Mouse (Mus musculus) thymus, postnatal 14 days (tissue): ENCODE measurements around the gene Cpne2.

Source experiments
- DNase-seq: peaks from one replicate; pipeline ENCODE4 v3.0.0; 2021

Cpne2 gene

DNA sequence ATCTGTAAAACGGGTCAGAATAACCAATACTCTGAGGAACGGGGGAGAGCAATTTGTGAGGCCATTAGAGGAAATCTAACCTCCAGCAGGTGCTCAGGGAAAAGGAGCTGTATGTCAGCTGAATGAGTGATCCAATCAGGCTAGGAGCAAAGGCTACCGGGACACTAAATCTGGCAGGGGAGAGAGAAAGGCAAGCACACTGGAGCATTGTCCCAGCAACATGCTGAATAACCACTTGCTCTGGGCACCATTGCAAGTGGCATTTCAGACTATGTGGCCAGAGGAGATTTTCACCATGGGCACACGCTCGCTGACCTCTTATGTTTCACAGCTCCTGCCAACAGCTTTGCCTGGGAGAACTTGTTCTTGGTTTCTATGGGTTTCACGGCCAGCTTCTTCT is 49.8 kb downstream of the Cpne2 start:
- DNase-seq, result no peak

DNA sequence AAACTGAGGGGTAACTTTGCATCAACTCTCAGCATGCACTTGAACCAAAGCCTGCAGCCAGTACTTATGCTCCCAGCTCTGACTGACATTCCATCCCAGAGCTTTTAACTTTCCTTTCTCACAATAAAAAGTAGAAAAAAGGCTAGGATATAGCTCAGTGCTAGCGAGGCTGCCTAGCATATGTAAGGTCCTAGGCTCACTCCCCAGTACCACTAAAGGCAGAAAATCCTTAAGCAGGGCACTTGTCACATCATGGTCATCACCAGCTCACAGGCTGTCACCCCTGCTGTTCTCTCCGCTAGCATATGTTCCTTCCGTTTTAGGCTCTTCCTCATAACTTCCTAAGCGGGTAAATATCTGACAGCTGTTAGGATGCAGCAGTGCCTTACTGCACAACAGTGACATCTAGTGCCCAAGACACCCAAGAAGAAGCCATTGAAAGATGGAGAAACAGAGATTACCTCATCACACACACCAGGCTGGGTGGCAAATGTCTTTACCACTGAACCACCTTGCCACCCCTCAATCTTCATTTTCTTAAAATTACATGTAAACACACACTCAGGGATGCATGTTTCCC is 51.5 kb downstream of the Cpne2 start:
- DNase-seq, result peak; percentile 24

DNA sequence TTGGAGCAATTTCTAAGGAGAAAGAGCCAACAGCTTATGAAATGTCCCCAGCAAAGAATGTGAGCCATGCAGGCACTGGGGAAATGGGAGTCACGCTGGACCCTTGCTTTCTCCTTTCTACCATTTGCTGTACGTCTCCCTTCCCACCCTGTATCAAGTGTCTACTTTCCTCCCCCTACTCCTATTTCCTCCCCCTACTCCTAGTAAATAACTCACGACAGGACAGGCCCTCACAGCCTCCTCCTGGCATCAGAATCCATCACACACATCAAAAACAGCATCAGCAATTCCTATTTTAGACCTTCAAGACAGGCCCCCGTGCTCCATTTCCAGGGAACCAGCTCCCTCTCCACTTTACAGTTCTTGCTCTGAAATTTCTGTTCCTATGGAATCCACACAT is 58.9 kb downstream of the Cpne2 start:
- DNase-seq, result no peak

DNA sequence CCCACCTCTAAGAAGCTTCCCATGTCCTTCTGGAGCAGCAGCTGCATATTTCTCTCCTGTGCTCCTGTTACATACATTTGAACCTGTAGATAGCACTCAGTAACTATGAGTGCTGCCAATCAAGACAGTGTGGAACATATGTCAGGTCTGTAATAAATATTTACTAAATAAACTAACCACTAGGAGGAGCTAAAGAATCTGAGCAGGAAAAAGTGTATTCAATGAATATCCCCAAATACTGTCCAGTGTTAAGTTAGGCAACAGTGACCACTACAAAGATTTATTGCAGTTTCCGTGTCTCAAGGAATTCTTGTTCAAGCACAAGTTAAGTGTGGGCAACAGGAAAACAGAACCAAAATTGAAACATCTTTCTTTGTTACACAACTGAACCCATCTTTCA is 61.4 kb downstream of the Cpne2 start:
- no peak for DNase-seq

DNA sequence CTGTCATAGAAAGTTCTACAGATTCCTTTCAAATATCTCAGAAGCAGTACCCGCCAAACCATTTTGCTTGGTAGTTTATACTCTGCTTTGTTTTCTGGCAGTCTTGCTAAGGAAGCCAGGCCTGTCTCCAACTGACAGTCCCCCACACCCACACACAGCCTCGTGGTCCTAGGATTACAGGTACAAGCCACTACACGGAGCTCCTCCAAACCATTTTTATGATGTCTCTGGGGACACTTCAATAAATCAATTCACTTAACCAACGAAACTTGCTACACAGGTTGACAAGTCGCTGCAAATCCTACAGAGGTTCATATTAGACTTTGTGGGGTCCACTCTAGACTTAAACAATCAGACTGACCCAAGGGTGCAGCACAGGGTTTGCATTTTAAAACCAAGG is 67.7 kb downstream of the Cpne2 start:
- DNase-seq, result no peak

DNA sequence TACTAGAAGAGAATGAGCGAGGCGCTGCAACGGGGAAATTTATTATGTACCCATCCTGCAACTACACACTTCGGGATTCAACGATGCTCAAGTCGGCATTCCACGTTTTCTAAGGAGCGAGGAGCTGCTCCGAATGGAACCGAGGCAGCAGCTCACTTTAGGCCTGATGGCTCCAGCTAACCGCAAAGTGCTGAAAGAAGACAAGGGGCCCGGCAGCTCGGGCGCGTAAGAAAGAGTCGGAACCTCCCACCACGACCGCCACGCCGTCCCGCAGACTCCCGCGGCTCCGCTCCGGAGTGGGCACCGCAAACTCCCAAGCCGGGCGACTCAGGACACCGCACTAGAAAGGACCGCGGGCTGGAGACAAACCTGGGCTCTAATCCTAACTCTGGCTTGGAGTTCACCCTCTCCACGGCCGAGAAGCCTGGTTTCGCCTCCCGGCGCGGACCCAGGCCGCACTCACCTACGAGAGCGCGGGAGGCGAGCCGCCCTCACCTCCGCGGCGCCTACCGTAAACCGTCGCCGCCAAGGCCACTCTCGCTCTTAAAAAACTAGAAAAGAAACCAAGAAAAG is 68.3 kb downstream of the Cpne2 start:
- DNase-seq, result peak; percentile 54

DNA sequence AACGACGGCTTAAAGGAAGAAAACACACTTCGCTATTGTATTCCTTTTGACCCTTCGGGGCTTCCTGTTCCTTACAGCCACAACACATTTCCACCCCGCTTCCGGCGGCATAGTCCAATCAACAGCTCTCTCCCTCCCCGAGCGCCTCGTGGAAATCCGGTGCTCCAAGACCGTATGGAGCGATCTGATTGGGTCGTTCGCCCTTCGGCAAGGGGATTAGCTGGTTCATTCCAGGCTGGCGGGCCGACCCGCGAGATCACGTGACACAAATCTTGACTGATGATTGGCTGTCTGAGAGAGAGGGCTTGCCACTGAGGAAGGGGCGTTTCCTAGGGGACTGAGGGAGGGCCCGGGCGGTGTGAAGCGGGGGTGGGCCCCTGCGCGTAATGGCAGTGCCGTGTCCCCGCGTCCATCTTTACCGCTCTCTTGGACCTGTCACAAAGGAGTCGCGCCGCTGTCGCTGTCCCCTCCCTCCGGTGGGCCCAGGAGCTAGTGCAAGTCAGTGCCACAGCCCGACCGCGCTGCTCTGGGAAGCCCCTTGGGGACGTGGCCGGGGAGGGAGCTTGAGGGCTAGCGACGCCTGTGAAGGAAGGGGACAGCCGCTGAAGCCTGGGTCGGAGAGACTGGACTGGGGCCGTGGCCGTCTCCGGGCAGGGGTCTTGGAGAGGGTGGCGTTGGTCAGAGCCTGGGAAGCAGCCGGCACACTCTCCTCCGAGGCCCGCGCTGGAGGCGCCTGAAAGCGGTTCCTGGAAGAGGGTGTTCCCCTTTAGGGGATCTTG is 69.0 kb downstream of the Cpne2 start, which contains the start of the genes Rspry1 and Fam192a:
Gene Rspry1, plus strand, starts transcription at position 331 of the 779 bp plus-strand sequence.
Gene Fam192a, minus strand, starts transcription at position 391 of the 779 bp plus-strand sequence.
- DNase-seq, result peak; percentile 99

DNA sequence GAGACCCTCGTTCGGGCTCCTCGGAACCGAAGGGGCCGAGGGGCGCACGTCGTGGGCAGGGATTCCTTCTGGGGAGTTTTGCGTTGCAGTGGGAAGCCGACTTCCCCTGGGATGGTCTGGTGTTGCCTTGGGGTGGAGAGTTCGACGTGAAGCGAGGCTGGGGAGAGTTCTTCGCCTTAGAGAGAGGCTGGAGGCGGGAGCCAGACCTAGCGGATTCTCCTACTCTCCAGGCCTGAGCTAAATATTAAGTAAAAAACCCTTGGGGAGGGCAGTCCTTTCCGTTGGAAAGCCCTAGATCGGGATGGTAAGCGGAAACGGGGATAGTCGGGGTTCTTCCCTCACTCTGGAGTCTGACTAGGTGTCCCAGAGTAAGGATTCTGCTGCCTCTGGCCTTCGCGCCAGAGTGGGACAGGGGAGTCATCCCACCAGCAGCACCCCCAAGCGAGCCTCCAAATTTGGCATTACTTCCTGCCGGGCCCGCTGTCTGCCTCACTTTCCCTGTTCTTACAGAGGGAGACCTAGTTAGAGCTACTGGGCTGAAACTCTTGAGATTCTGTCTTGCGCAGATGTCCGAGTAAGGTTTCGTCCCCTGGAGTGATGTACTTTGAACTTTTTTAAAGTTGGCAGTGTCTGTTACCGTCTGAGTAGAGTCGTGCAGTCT is 69.8 kb downstream of the Cpne2 start:
- peak; percentile 49 for DNase-seq

DNA sequence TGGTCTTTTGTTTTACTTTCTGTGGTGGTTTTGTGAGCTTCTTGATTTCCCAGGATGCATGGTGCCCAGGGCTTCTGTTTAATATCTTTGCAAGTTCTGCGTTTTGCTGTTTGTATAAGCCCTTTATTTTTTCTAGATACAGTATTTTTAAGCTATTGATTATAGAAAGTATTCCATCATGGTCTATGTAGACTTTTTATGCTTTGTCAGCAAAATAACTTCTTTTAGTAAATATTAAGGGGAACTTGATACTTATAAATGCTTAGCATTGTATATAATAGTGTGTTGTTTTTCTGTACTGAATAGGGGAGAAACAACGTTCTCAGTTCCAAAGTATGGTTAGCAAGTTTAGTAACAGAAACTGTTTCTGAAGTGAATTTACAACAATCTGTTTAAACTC is 71.2 kb downstream of the Cpne2 start:
- DNase-seq, result no peak

DNA sequence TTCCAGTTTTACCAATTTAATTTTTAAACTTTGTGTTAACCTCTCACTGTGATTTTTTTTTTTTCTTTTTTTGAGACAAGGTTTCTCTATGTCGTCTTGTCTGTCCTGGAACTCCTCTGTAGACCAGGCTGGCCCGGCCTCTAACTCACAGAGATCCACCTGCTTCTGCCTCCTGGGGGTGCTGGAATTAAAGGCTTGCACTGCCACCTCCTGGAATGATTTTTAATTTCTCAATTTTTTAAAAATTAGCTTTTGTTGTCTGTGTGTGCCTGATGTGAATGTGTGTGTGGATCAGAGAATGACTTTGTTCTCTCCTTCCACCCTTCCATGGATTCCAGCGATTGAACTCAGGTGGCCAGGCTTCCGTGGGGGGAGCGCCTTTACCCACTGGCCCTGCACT is 74.3 kb downstream of the Cpne2 start:
- no peak for DNase-seq
